Mouse (Mus musculus) midbrain, embryonic 11.5 days (tissue): Measurements from ENCODE around the gene Ltbr. TPM values are rescaled to one million over a fixed set of nuclear protein-coding genes. Genes with fewer than 3 reads are reported as not detected.
"Not testable (repeated sequence)": the region's sequence is repeated elsewhere in the genome, so short reads cannot be mapped to it uniquely, and the experiment has no call there.

Experiments used
- ATAC-seq: fragments of 200-750 bp; cut with Nextera tagmentation; 2 replicates; pipeline ENCODE4 v1.8.0; 2017; ENCODE audit warnings: moderate TSS enrichment, moderate library complexity; ENCODE audit not compliant: low FRiP score
- DNase-seq: peaks from one replicate; pipeline ENCODE4 v3.0.0; 2015; ENCODE audit warnings: low spot score; ENCODE audit errors: missing footprints
- H3K27ac ChIP-seq: fragments of 300-500 bp; sonication (generic); 2 replicates; pipeline ENCODE4 v1.5.1; 2014; ENCODE audit warnings: low read depth, low read length
- H3K27me3 ChIP-seq: fragments of 300-500 bp; sonication (generic); 2 replicates; pipeline ENCODE4 v1.6.1; 2014; ENCODE audit warnings: mild to moderate bottlenecking, low read length, moderate library complexity, mixed read lengths; ENCODE audit not compliant: control insufficient read depth, insufficient read depth
- H3K36me3 ChIP-seq: fragments of 300-500 bp; sonication (generic); 2 replicates; pipeline ENCODE4 v1.6.1; 2014; ENCODE audit warnings: mild to moderate bottlenecking, low read length, moderate library complexity, mixed read lengths; ENCODE audit not compliant: control insufficient read depth, insufficient read depth
- H3K4me1 ChIP-seq: fragments of 300-500 bp; sonication (generic); 2 replicates; pipeline ENCODE4 v1.6.1; 2014; ENCODE audit warnings: low read length; ENCODE audit not compliant: control insufficient read depth, insufficient read depth
- H3K4me2 ChIP-seq: fragments of 300-500 bp; sonication (generic); 2 replicates; pipeline ENCODE4 v1.6.1; 2014; ENCODE audit warnings: mild to moderate bottlenecking, moderate library complexity
- H3K4me3 ChIP-seq: fragments of 300-500 bp; sonication (generic); 2 replicates; pipeline ENCODE4 v1.5.1; 2014; ENCODE audit warnings: low read depth, low read length
- H3K9ac ChIP-seq: fragments of 300-500 bp; sonication (generic); 2 replicates; pipeline ENCODE4 v1.6.1; 2014; ENCODE audit warnings: low read length
- H3K9me3 ChIP-seq: fragments of 300-500 bp; sonication (generic); 2 replicates; pipeline ENCODE4 v1.6.1; 2016; ENCODE audit warnings: low read length; ENCODE audit not compliant: control insufficient read depth
- WGBS: fragments of 180-500 bp; shearing (Covaris S2); extraction: QIAGEN DNeasy Blood & Tissue Kit; methylation state at CpG from one replicate; pipeline ENCODE4 v1.1.7; 2014; 5-methylcytosine and 5-hydroxymethylcytosine counted together
- polyA plus RNA-seq: library from polyadenylated mRNA; unstranded; fragments of >200 nt; fragmentation: Nextera tagmentation; extraction: Ambion mirVana; gene quantifications from 2 replicates; pipeline ENCODE4 v1.2.1, GENCODE M21; 2014

The Ltbr gene
- polyA plus RNA-seq, 1 experiment from 2014 or later = 18.0 TPM

DNA sequence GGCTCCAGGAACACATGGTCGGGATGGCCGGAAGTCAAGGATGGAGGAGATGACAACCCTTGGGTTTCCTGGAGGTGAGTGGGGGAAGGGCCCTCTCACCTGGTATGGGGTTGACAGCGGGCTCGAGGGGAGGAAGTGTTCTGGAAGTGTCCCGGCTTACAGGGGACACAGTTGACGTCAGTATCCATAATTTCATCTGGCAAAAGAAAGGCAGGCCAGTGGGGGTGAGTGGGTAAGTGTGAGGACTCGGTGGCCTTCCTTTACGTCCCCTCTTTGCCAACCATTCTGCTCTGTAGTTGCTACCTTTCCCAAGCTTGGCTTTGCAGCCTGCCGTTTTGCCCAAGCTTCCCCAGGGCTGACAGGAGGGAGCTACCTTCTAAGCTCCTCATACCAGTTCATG, 1.5 kb downstream of the Ltbr start:
- H3K4me3 ChIP-seq = no peak overlapping the region
- H3K27me3 ChIP-seq = no peaks in the 10 kb centered on the region
- no peak for DNase-seq
- 83% methylated on average over 9 of the region's 9 CpGs for WGBS
- H3K9me3 ChIP-seq = no peaks in the 10 kb centered on the region
- H3K4me1 ChIP-seq = peaks cover 21% of the 10 kb centered on the region
- no peak for ATAC-seq
- H3K4me2 ChIP-seq = no peak overlapping the region
- H3K27ac ChIP-seq = no peak overlapping the region
- no peak overlapping the region for H3K9ac ChIP-seq
- H3K36me3 ChIP-seq = no peaks in the 10 kb centered on the region

- no peaks in the 10 kb centered on the region for H3K27me3 ChIP-seq
- H3K9me3 ChIP-seq = no peaks in the 10 kb centered on the region
- DNase-seq = no peak
- no peak overlapping the region for H3K4me2 ChIP-seq
- H3K36me3 ChIP-seq = no peaks in the 10 kb centered on the region
- ATAC-seq = no peak
- WGBS = 33% methylated on average over 5 of the region's 5 CpGs
- no peak overlapping the region for H3K4me3 ChIP-seq
- H3K4me1 ChIP-seq = peaks cover 21% of the 10 kb centered on the region
- no peak overlapping the region for H3K27ac ChIP-seq
- H3K9ac ChIP-seq = no peak overlapping the region
Measured at GRCm38 (mm10) chr6:125309406-125309805, 4.3 kb downstream of the Ltbr start.

DNA sequence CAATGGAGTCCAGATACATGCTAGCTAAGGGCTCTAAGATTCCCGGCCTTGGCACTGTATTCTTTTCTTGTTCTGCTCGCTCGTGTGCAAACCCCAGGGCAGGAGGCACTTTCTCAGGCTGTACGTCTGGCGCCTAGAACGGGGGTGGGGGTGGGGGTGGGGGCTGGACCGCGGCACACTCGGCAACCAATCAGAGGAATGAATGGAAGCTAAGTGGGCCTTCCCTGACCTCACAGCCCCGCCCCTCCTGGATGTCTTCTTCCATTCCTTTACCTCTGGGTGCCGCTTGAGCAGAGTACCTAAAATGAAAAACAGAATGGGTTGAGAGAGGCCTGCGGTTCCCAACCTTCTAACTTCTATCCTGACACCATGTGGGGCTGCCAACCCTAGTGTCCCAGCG, 4.8 kb downstream of the Ltbr start:
- Histone ChIP-seq H3K4me2 (no peak overlapping the region), H3K4me3 (no peak overlapping the region), H3K36me3 (no peaks in the 10 kb centered on the region), H3K4me1 (peaks cover 17% of the 10 kb centered on the region), H3K9me3 (no peaks in the 10 kb centered on the region), H3K27me3 (no peaks in the 10 kb centered on the region), H3K27ac (no peak overlapping the region), H3K9ac (no peak overlapping the region)
- ATAC-seq (0 out of 2 replicates have a peak, but pooled peaks have one; percentile 34), DNase-seq (peak; percentile 84)
- WGBS = 14% methylated on average over 13 of the region's 13 CpGs

DNA sequence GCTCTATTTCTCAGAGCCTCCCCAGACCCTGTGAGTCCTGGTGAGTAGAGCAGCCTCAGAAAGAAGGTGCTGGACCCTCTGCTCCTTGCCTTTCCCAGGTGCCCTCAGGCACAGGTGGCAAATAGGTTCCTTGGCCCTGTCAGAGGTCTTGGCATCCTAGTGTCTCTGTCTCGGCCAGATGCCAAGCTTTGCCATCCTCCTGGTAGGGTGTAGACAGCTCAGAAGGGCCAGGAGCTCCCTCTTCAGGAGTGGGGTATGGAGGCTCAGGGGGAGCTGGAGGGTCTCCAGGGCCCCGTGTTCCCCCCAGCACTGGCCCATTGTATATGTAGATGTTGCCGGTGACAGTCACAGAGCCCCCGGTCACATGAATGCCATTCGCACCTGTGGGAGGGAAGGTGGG, 6.6 kb downstream of the Ltbr start:
- ATAC-seq (no peak), DNase-seq (no peak)
- no peaks in the 10 kb centered on the region for H3K9me3 ChIP-seq
- 94% methylated on average over 5 of the region's 5 CpGs for WGBS
- no peak overlapping the region for H3K9ac ChIP-seq
- no peaks in the 10 kb centered on the region for H3K27me3 ChIP-seq
- H3K4me3 ChIP-seq = no peak overlapping the region
- no peak overlapping the region for H3K27ac ChIP-seq
- H3K36me3 ChIP-seq = no peaks in the 10 kb centered on the region
- H3K4me2 ChIP-seq = no peak overlapping the region
- H3K4me1 ChIP-seq = 0 out of 2 replicates have a peak, but pooled peaks cover 2% of the 10 kb centered on the region

DNA sequence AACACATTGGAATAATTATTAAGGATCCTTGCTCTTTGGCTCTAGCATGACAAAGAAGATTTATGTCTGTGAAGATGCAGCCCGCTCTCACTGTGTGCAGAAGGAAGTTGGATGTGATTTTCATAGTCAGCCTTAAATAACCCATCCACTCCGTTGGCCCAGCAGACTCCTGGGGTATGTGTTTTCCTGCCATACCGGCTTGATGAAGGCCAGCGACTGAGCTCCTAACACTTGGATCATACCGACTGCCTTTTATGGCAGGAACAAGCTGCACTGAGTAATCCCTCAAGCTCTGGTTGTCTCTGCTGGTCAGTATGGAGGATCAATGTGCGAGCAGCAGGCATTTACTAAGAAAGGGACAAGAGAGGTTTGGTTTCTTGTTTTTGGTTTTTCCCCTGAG, 8.2 kb downstream of the Ltbr start:
- DNase-seq (no peak), ATAC-seq (no peak)
- Histone ChIP-seq H3K9ac (no peak overlapping the region), H3K4me3 (no peak overlapping the region), H3K27me3 (no peaks in the 10 kb centered on the region), H3K4me1 (0 out of 2 replicates have a peak, but pooled peaks cover 2% of the 10 kb centered on the region), H3K36me3 (no peaks in the 10 kb centered on the region), H3K4me2 (no peak overlapping the region), H3K27ac (no peak overlapping the region), H3K9me3 (no peaks in the 10 kb centered on the region)
- WGBS = 93% methylated on average over 6 of the region's 6 CpGs

DNA sequence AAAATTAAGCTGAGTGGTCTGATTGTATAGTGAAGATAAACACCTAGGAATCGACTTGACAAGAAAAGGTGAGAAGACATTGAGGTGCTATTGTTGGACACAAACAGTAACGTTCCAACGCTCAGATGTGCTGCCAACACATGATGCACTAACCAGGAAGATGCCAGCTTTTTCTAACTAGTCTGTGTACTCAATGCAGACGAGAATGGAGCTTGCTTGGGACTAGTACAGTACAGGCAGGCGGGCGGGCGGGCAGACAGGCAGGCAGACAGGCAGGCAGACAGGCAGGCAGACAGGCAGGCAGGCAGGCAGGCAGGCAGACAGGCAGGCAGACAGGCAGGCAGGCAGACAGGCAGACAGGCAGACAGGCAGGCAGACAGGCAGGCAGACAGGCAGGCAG, 9.3 kb downstream of the Ltbr start:
- 93% methylated on average over 7 of the region's 7 CpGs for WGBS

GRCm38 (mm10) chr6:125303242-125303641, 10.4 kb downstream of the Ltbr start:
- ATAC-seq (no peak), DNase-seq (no peak)
- Histone ChIP-seq H3K4me1 (no peaks in the 10 kb centered on the region), H3K27ac (no peak overlapping the region), H3K9me3 (no peaks in the 10 kb centered on the region), H3K9ac (no peak overlapping the region), H3K4me2 (no peak overlapping the region), H3K4me3 (no peak overlapping the region), H3K36me3 (no peaks in the 10 kb centered on the region), H3K27me3 (no peaks in the 10 kb centered on the region)
- 88% methylated on average over 4 of the region's 4 CpGs for WGBS

More for the DNA sequence above, 9.3 kb downstream of the Ltbr start:
- H3K9me3 ChIP-seq, H3K4me3 ChIP-seq, H3K4me1 ChIP-seq, H3K27ac ChIP-seq, H3K36me3 ChIP-seq, H3K27me3 ChIP-seq, DNase-seq, H3K9ac ChIP-seq, H3K4me2 ChIP-seq, ATAC-seq: not testable (repeated sequence)

- H3K27me3 ChIP-seq = no peaks in the 10 kb centered on the region
- H3K27ac ChIP-seq = no peak overlapping the region
- no peak overlapping the region for H3K4me2 ChIP-seq
- no peaks in the 10 kb centered on the region for H3K36me3 ChIP-seq
- ATAC-seq (no peak), DNase-seq (no peak)
- no peak overlapping the region for H3K4me3 ChIP-seq
- 90% methylated on average over 24 of the region's 24 CpGs for WGBS
- no peaks in the 10 kb centered on the region for H3K4me1 ChIP-seq
- no peak overlapping the region for H3K9ac ChIP-seq
- no peaks in the 10 kb centered on the region for H3K9me3 ChIP-seq
Measured at GRCm38 (mm10) chr6:125302231-125302982, 11.3 kb downstream of the Ltbr start.

GRCm38 (mm10) chr6:125300982-125301381, 12.7 kb downstream of the Ltbr start:
- no peak for ATAC-seq
- H3K4me1 ChIP-seq = no peaks in the 10 kb centered on the region
- no peak overlapping the region for H3K27ac ChIP-seq
- no peaks in the 10 kb centered on the region for H3K27me3 ChIP-seq
- no peak overlapping the region for H3K4me3 ChIP-seq
- no peak overlapping the region for H3K4me2 ChIP-seq
- H3K9me3 ChIP-seq = no peaks in the 10 kb centered on the region
- DNase-seq = no peak
- H3K36me3 ChIP-seq = no peaks in the 10 kb centered on the region
- H3K9ac ChIP-seq = no peak overlapping the region
- WGBS = 52% methylated on average over 1 of the region's 1 CpGs
